Mouse (Mus musculus) embryo, embryonic 11.5 days (tissue): ENCODE measurements around the gene Syt16.

Experiments used
- DNase-seq: peaks from one replicate; pipeline ENCODE4 v3.0.0-alpha.2; 2012; ENCODE audit warnings: low read depth, low spot score

Syt16 gene

GRCm38 (mm10) chr12:74009448-74009911 is 12.0 kb downstream of the Syt16 start:
- DNase-seq = peak; percentile 40

DNA sequence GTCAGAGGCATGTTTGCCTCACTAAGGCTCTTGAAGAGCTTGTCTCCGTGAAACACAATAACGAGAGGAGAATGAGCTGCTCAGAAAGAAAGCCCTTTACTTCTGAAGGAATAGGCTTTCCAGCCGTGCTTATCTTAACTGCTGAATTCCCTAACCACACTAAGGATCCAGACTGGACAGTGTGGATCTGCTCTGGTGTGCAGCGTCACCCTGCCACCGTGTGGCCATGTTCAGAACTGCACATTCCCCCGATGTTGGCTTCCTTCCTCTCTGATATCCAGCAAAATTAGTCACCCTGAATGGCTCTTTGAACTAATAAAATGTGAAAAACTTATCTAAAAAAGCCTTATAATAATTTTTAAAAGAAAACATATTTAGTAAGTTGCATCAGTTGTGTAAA is 16.3 kb downstream of the Syt16 start:
- DNase-seq = peak; percentile 65

- DNase-seq = no peak
Observed at GRCm38 (mm10) chr12:74014739-74015270, 17.3 kb downstream of the Syt16 start.

GRCm38 (mm10) chr12:74015491-74015890 is 18.0 kb downstream of the Syt16 start:
- no peak for DNase-seq

- DNase-seq = no peak
Observed at GRCm38 (mm10) chr12:74023260-74023659, 25.8 kb downstream of the Syt16 start.

GRCm38 (mm10) chr12:74024912-74025311 is 27.5 kb downstream of the Syt16 start:
- DNase-seq = no peak

GRCm38 (mm10) chr12:74043225-74043624 is 45.8 kb downstream of the Syt16 start:
- no peak for DNase-seq

DNA sequence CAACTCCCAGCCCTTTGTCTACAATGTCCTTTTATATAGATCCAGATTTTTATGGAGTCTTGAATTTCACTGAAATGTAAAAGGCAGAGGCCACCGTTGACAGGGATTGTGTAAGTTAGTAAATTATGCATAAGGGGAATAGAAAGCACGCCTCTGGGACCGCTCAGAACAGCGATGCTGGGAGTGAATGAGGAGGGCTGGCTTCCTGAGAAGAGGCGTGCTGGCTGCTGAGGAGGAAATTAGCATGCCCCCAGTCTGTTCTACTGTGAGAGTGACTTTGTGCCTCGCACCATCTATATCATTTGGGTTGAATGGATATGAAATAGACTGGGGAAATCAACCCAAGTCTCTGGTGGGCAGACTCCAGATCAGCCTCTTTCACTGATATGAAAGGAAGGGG is 46.3 kb downstream of the Syt16 start:
- DNase-seq = no peak

- DNase-seq = no peak
Observed at GRCm38 (mm10) chr12:74044241-74044640, 46.8 kb downstream of the Syt16 start.

GRCm38 (mm10) chr12:74055336-74055931 is 58.0 kb downstream of the Syt16 start:
- peak; percentile 31 for DNase-seq

DNA sequence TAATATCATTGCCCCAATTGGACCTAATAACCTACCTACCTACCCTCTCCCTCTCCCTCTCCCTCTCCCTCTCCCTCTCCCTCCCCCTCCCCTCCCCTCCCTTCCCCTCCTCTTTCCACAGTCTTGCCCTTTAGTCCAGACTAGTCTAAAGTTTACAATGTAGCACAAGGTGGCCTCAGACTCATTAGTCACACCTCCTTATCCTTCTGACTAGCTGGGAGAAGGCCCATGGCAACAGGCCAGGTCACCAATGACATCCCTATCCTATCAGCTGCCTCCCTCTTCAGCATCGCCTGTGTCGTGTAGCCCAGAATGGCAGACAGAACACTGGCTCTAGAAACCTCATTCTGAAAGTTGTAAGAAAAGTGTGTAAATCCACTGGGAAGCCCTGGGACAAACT is 58.7 kb downstream of the Syt16 start:
- DNase-seq = no peak

- DNase-seq = no peak
Observed at GRCm38 (mm10) chr12:74062547-74062946, 65.1 kb downstream of the Syt16 start.

- no peak for DNase-seq
Observed at GRCm38 (mm10) chr12:74068912-74069311, 71.5 kb downstream of the Syt16 start.

- no peak for DNase-seq
Observed at GRCm38 (mm10) chr12:74075590-74075989, 78.1 kb downstream of the Syt16 start.

- DNase-seq = no peak
Observed at GRCm38 (mm10) chr12:74076091-74076490, 78.6 kb downstream of the Syt16 start.

- DNase-seq = no peak
Observed at GRCm38 (mm10) chr12:74081122-74081521, 83.7 kb downstream of the Syt16 start.

DNA sequence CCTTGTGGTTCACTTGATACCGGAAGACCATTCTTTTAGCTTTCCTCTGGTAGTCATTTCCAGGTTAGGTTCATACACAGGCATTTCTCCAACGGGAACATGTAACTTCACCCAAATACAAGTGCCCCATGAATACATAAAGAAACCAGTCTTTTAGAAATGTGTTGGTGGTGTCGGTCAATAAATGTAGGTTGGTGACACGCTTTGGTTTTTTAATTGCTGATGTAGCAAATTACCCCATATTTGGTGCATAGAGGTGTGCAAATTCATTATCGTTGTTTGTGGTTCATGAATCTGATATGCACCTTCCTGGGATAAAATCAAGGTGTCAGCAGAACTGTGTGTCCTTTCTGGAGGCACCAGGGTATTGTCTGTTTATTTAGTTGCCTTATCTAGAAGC is 86.9 kb downstream of the Syt16 start:
- no peak for DNase-seq

- no peak for DNase-seq
Observed at GRCm38 (mm10) chr12:74087086-74087485, 89.6 kb downstream of the Syt16 start.

- DNase-seq = no peak
Observed at GRCm38 (mm10) chr12:74089342-74090131, 92.1 kb downstream of the Syt16 start.

DNA sequence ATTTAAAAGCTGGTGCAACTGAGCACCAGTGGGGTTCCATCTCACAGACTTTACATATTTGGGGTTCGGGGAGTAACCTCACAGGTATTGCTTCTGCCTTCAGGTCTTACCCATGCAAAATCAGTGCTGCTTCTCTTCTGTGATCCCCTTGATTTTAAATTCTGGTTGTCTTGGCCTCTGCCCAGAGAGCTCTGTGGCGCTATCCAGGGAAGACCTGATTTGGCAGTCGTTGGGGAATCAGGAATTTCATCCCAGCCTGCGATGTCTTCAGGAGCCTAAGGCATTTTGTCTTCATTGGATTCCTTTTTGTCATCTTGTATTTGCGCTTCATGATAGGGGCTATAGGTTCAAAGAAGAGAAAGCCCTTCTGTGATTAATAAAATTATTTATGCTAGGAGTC is 95.1 kb downstream of the Syt16 start:
- DNase-seq = no peak

DNA sequence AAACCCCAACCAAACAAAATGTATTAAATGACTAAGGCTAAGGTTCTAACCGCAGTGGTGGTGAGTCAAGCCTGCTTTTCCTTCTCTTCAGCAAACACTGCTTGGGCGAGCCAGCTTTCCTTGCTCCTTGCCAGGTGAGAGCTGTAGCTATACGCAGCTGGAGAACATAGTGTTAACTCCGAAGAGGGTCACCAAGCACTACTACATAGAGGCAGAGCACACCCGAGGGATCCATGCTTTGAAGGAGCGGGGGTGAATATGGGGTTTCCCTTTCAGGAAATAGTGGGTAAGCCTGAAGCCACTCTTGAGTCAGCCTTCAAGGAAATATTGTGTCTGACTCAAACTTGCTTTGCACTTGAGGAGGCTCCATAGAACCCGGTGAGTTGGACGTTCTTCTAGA is 95.6 kb downstream of the Syt16 start:
- DNase-seq = no peak

GRCm38 (mm10) chr12:74094701-74095100 is 97.2 kb downstream of the Syt16 start:
- DNase-seq = no peak
